Mouse (Mus musculus) limb, embryonic 14.5 days (tissue): ENCODE results near the gene Nlrp10. TPM values are rescaled to one million over a fixed set of nuclear protein-coding genes. Genes with fewer than 3 reads are reported as not detected.

Source experiments
- ATAC-seq: fragments of 200-750 bp; cut with Nextera tagmentation; 2 replicates; pipeline ENCODE4 v1.8.0; 2017; ENCODE audit warnings: low read depth, moderate number of reproducible peaks, moderate TSS enrichment; ENCODE audit not compliant: low FRiP score
- DNase-seq: peaks from one replicate; pipeline ENCODE4 v3.0.0-alpha.2; 2015; ENCODE audit warnings: low spot score
- H3K27ac ChIP-seq: fragments of 300-500 bp; sonication (generic); replicated peaks from 2 replicates; pipeline ENCODE4 v1.5.1; 2014; ENCODE audit warnings: low read depth, mild to moderate bottlenecking, low read length, moderate library complexity, mixed read lengths
- H3K27me3 ChIP-seq: fragments of 300-500 bp; sonication (generic); 2 replicates; pipeline ENCODE4 v1.6.1; 2014; ENCODE audit warnings: low read length, mixed read lengths; ENCODE audit not compliant: control insufficient read depth, insufficient read depth
- H3K36me3 ChIP-seq: fragments of 300-500 bp; sonication (generic); 2 replicates; pipeline ENCODE4 v1.6.1; 2014; ENCODE audit warnings: mild to moderate bottlenecking, low read length, moderate library complexity, mixed read lengths; ENCODE audit not compliant: control insufficient read depth, insufficient read depth
- H3K4me1 ChIP-seq: fragments of 300-500 bp; sonication (generic); 2 replicates; pipeline ENCODE4 v1.6.1; 2014; ENCODE audit warnings: antibody characterized with exemption, low read length, mixed read lengths; ENCODE audit not compliant: control insufficient read depth, insufficient read depth
- H3K4me2 ChIP-seq: fragments of 300-500 bp; sonication (generic); replicated peaks from 2 replicates; pipeline ENCODE4 v1.6.1; 2014; ENCODE audit warnings: low read depth, mild to moderate bottlenecking, low read length, moderate library complexity; ENCODE audit not compliant: severe bottlenecking
- H3K4me3 ChIP-seq: fragments of 300-500 bp; sonication (generic); replicated peaks from 2 replicates; pipeline ENCODE4 v1.5.1; 2014; ENCODE audit warnings: low read length
- H3K9ac ChIP-seq: fragments of 300-500 bp; sonication (generic); 2 replicates; pipeline ENCODE4 v1.6.1; 2014; ENCODE audit warnings: mild to moderate bottlenecking, low read depth, low read length, moderate library complexity; ENCODE audit not compliant: severe bottlenecking
- H3K9me3 ChIP-seq: fragments of 300-500 bp; sonication (generic); 2 replicates; pipeline ENCODE4 v1.6.1; 2016; ENCODE audit warnings: low read length; ENCODE audit not compliant: control insufficient read depth
- POLR2A ChIP-seq: fragments of 200-500 bp; IDR thresholded peaks from 2 replicates; pipeline ENCODE4 v1.8.0; 2012; ENCODE audit warnings: inconsistent platforms, mild to moderate bottlenecking, moderate library complexity, borderline replicate concordance; ENCODE audit not compliant: insufficient read depth, insufficient read length; ENCODE audit errors: extremely low read depth
- WGBS: fragments of 180-500 bp; shearing (Covaris S2); extraction: QIAGEN DNeasy Blood & Tissue Kit; methylation state at CpG from one replicate; pipeline ENCODE4 v1.1.7; 2014; 5-methylcytosine and 5-hydroxymethylcytosine counted together
- polyA plus RNA-seq, 2 experiments: library from polyadenylated mRNA; depleted of rRNA in 1 of 2; stranded (reverse) in 1 of 2; unstranded in 1 of 2; fragments of >200 nt; fragmentation: Nextera tagmentation in 1 of 2; extraction: Ambion mirVana in 1 of 2; gene quantifications; 2 replicates each; pipeline versions ENCODE4 v1.2.1 to v1.2.3; 2012 to 2014

The Nlrp10 gene
- polyA plus RNA-seq, 2 experiments = 0.10 TPM

DNA sequence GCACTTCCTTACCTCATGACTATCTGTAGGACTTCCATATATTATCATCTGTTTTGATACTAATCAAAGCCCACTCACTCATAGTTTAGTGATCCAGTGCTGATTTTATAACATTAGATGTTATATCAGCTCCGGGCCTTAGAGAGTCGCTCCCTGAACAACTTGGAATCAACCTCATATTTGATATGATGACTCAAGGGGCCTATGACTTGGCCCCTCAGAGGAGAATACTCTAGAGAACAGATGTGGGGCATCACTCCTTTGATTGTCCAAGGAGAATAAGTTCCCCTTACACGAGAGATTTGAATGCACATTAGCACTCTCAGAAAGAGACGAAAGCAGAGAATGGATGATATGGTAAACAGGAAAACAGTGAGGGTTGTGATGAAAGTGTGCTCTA is 45.1 kb downstream of the Nlrp10 start, which contains the start of gene Olfr518:
Gene Olfr518, minus strand, starts transcription at position 101 of the 400 bp plus-strand sequence.
- H3K27ac ChIP-seq = no peak within 1 kb of the TSS
- H3K27me3 ChIP-seq = no peaks in the 10 kb centered on the region
- no peak for DNase-seq
- WGBS = 81% methylated on average over 4 of the region's 4 CpGs
- ATAC-seq = no peak
- no peak within 1 kb of the TSS for H3K4me2 ChIP-seq
- no peaks in the 10 kb centered on the region for H3K9me3 ChIP-seq
- no peaks in the 10 kb centered on the region for H3K36me3 ChIP-seq
- no peak for TF ChIP-seq POLR2A
- H3K4me1 ChIP-seq = no peaks in the 10 kb centered on the region
- no peak within 1 kb of the TSS for H3K9ac ChIP-seq
- no peak within 1 kb of the TSS for H3K4me3 ChIP-seq

DNA sequence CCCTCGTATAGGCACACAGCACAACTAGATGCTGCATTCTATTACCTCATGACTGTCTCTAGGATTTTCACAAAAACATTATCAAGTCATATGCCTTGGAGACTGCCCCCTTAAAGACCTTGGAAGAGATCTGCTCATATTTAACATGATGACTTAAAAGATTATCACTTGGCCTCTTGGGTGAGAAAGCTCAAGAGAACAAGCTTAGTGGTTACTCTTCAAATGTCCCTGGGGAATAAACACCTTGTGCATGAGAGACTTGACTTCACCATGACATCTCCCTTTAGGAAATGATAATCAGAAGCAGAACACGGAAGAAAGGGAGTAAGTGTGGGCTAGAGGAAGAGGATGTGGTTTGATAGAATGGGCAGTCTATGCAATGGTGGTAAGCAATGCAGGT is 57.7 kb downstream of the Nlrp10 start, which contains the start of gene Olfr517:
Gene Olfr517, minus strand, starts transcription at position 101 of the 400 bp plus-strand sequence.
- Histone ChIP-seq H3K27ac (no peak within 1 kb of the TSS), H3K4me1 (no peaks in the 10 kb centered on the region), H3K36me3 (no peaks in the 10 kb centered on the region), H3K9me3 (no peaks in the 10 kb centered on the region), H3K27me3 (no peaks in the 10 kb centered on the region), H3K9ac (no peak within 1 kb of the TSS), H3K4me3 (no peak within 1 kb of the TSS), H3K4me2 (no peak within 1 kb of the TSS)
- DNase-seq (no peak), ATAC-seq (no peak)
- no peak for TF ChIP-seq POLR2A
- WGBS = 52% methylated on average over 2 of the region's 2 CpGs

Other genes starting within 250 kb of the Nlrp10 start
- not detected in 2 replicates for gene Olfr512, start 216.9 kb downstream of the Nlrp10 start, polyA plus RNA-seq (2012; rRNA removed)
- not detected in 2 replicates for gene Olfr512, start 216.9 kb downstream of the Nlrp10 start, polyA plus RNA-seq (2014; fragmentation: Nextera tagmentation; extraction: Ambion mirVana)
- gene Olfr513, start 179.2 kb downstream of the Nlrp10 start, polyA plus RNA-seq (2012; rRNA removed) = not detected in 2 replicates
- gene Olfr513, start 179.2 kb downstream of the Nlrp10 start, polyA plus RNA-seq (2014; fragmentation: Nextera tagmentation; extraction: Ambion mirVana) = not detected in 2 replicates
- not detected in 2 replicates for gene Olfr514, start 104.2 kb downstream of the Nlrp10 start, polyA plus RNA-seq (2012; rRNA removed)
- not detected in 2 replicates for gene Olfr514, start 104.2 kb downstream of the Nlrp10 start, polyA plus RNA-seq (2014; fragmentation: Nextera tagmentation; extraction: Ambion mirVana)
- not detected in 2 replicates for gene Olfr516, start 79.6 kb downstream of the Nlrp10 start, polyA plus RNA-seq (2012; rRNA removed)
- gene Olfr516, start 79.6 kb downstream of the Nlrp10 start, polyA plus RNA-seq (2014; fragmentation: Nextera tagmentation; extraction: Ambion mirVana) = not detected in 2 replicates
- not detected in 2 replicates for gene Olfr517, start 57.8 kb downstream of the Nlrp10 start, polyA plus RNA-seq (2012; rRNA removed)
- not detected in 2 replicates for gene Olfr517, start 57.8 kb downstream of the Nlrp10 start, polyA plus RNA-seq (2014; fragmentation: Nextera tagmentation; extraction: Ambion mirVana)
- gene Olfr518, start 45.2 kb downstream of the Nlrp10 start, polyA plus RNA-seq (2012; rRNA removed) = not detected in 2 replicates
- gene Olfr518, start 45.2 kb downstream of the Nlrp10 start, polyA plus RNA-seq (2014; fragmentation: Nextera tagmentation; extraction: Ambion mirVana) = not detected in 2 replicates
- gene Olfr519, start 35.8 kb downstream of the Nlrp10 start, polyA plus RNA-seq (2012; rRNA removed) = not detected in 2 replicates
- not detected in 2 replicates for gene Olfr519, start 35.8 kb downstream of the Nlrp10 start, polyA plus RNA-seq (2014; fragmentation: Nextera tagmentation; extraction: Ambion mirVana)
- gene Eif3f, start 4.2 kb upstream of the Nlrp10 start, polyA plus RNA-seq (2012; rRNA removed) = 122 and 141 TPM in 2 replicates
- gene Eif3f, start 4.2 kb upstream of the Nlrp10 start, polyA plus RNA-seq (2014; fragmentation: Nextera tagmentation; extraction: Ambion mirVana) = 120 and 123 TPM in 2 replicates
- gene Tub, start 20.2 kb upstream of the Nlrp10 start, polyA plus RNA-seq (2012; rRNA removed) = 14.1 and 15.5 TPM in 2 replicates
- 4.0 TPM in 2 replicates for gene Tub, start 20.2 kb upstream of the Nlrp10 start, polyA plus RNA-seq (2014; fragmentation: Nextera tagmentation; extraction: Ambion mirVana)
- 2.6 and 3.2 TPM in 2 replicates for gene Ric3, start 153.2 kb upstream of the Nlrp10 start, polyA plus RNA-seq (2012; rRNA removed)
- 4.1 and 4.7 TPM in 2 replicates for gene Ric3, start 153.2 kb upstream of the Nlrp10 start, polyA plus RNA-seq (2014; fragmentation: Nextera tagmentation; extraction: Ambion mirVana)
- gene Lmo1, start 245.0 kb upstream of the Nlrp10 start, polyA plus RNA-seq (2012; rRNA removed) = 38.0 and 41.4 TPM in 2 replicates
- gene Lmo1, start 245.0 kb upstream of the Nlrp10 start, polyA plus RNA-seq (2014; fragmentation: Nextera tagmentation; extraction: Ambion mirVana) = 44.8 and 47.8 TPM in 2 replicates